Comparison of ENCODE assay signal across 18 mouse cellular contexts in the genomic region with DNA sequence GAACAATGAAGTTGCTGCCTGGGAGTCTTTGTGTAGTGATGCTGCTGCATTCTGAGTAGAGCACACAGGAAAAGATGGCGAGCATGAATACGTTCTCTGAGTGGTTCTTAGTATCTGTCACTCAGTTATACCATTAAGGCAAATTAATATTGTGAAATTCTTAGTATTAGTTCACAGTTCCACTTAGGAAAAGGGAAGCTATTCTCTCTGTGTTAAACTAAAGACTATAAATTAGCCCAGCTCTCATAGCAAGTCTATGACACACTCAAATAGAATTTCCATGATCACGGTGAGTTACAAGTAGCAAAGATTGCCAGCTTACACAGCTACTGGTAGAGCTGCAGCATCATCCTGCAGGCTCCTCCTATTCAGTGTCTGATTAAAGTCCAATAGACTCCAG. TPM values are rescaled to one million over a fixed set of nuclear protein-coding genes. Genes with fewer than 3 reads are reported as not detected.
A peak's percentile ranks its signal among the peaks of the same experiment; 100 is the strongest.
DNase-seq lines count a peak whose midpoint lies in the region; ATAC-seq and TF ChIP-seq lines count a peak whose summit lies in the region.
"Had no signal": no experiment of that assay in that cellular context is flagged by ENCODE, and none has a peak within 500 bp of the region (broad histone marks: within the 10 kb centered on the region; RNA-seq: fewer than 3 reads in every experiment).

No protein-coding gene starts in this region.

- no peak overlapping the region for H3K4me3 ChIP-seq in liver, adult 2 months (ENCODE audit: insufficient read depth, low read depth, low read length)
- H3K4me3 ChIP-seq in liver, embryonic 12.5 days, result no peak overlapping the region
- H3K4me3 ChIP-seq in bone marrow macrophage, adult 2 months (ENCODE audit: insufficient read depth, low read length), result no peak overlapping the region
- H3K4me3 ChIP-seq in midbrain, postnatal 0 days (ENCODE audit: low read depth, low read length), result no peak overlapping the region
- H3K4me3 ChIP-seq: embryonic facial prominence, embryonic 13.5 days; neural tube, embryonic 13.5 days had no signal

- ATAC-seq in frontal cortex, adult (ENCODE audit: low TSS enrichment), result 0 out of 2 replicates have a peak, but pooled peaks have one; percentile 13
- no peak for ATAC-seq in liver, embryonic 12.5 days
- ATAC-seq in monocyte, adult 5-6 weeks (replicated peaks; ENCODE audit: insufficient number of reproducible peaks, low FRiP score, low TSS enrichment, poor library complexity, severe bottlenecking), result peak; percentile 78
- ATAC-seq in midbrain, postnatal 0 days (ENCODE audit: low FRiP score), result no peak
- ATAC-seq: midbrain, embryonic 16.5 days had no signal

- no peak overlapping the region for H3K9ac ChIP-seq in liver, adult 2 months (ENCODE audit: low read depth, low read length)
- no peak overlapping the region for H3K9ac ChIP-seq in liver, embryonic 12.5 days
- no peak overlapping the region for H3K9ac ChIP-seq in midbrain, postnatal 0 days (replicated peaks; ENCODE audit: low read length, poor library complexity, severe bottlenecking)
- H3K9ac ChIP-seq: embryonic facial prominence, embryonic 13.5 days; liver, embryonic 14.5 days; neural tube, embryonic 13.5 days had no signal

- no peak for TF ChIP-seq POLR2A in liver, adult 2 months (IDR thresholded peaks at IDR 0.05; ENCODE audit: extremely low read depth, insufficient read depth, low read length)
- TF ChIP-seq POLR2A in bone marrow macrophage, adult 2 months (IDR thresholded peaks at IDR 0.05; ENCODE audit: borderline replicate concordance, low read depth, low read length), result no peak

- 63% methylated on average over 3 of the region's 3 CpGs for WGBS in liver, adult 2 months
- 85% methylated on average over 3 of the region's 3 CpGs for WGBS in liver, embryonic 12.5 days (ENCODE audit: insufficient replicate concordance)
- 83% methylated on average over 3 of the region's 3 CpGs for WGBS in midbrain, postnatal 0 days

- no peaks in the 10 kb centered on the region for H3K36me3 ChIP-seq in liver, adult 2 months (ENCODE audit: control insufficient read depth, insufficient read depth, low read length)
- H3K36me3 ChIP-seq in liver, embryonic 12.5 days, result 0 out of 2 replicates have a peak, but pooled peaks cover 3% of the 10 kb centered on the region
- H3K36me3 ChIP-seq in midbrain, postnatal 0 days (ENCODE audit: insufficient read depth, low read length), result no peaks in the 10 kb centered on the region
- H3K36me3 ChIP-seq: neural tube, embryonic 13.5 days had no signal

- TF ChIP-seq CTCF in liver, adult 2 months (IDR thresholded peaks at IDR 0.05; ENCODE audit: low read depth, low read length), result no peak
- TF ChIP-seq CTCF in bone marrow macrophage, adult 2 months (IDR thresholded peaks at IDR 0.05; ENCODE audit: low read depth, low read length), result no peak
- TF ChIP-seq CTCF in midbrain, postnatal 0 days (IDR thresholded peaks at IDR 0.05), result no peak

- no peak overlapping the region for H3K27ac ChIP-seq in liver, adult 2 months (replicated peaks; ENCODE audit: insufficient read depth, low read depth, low read length)
- H3K27ac ChIP-seq in liver, embryonic 12.5 days, result no peak overlapping the region
- H3K27ac ChIP-seq in bone marrow macrophage, adult 2 months (ENCODE audit: insufficient read depth, low read depth, low read length), result peak overlapping the region; percentile 37; the same call in 1 of the 2 replicates
- no peak overlapping the region for H3K27ac ChIP-seq in midbrain, postnatal 0 days (ENCODE audit: low read depth, low read length)
- H3K27ac ChIP-seq: embryonic facial prominence, embryonic 13.5 days; liver, embryonic 14.5 days had no signal

- H3K4me2 ChIP-seq in liver, embryonic 12.5 days, result no peak overlapping the region
- no peak overlapping the region for H3K4me2 ChIP-seq in midbrain, postnatal 0 days (ENCODE audit: low read depth, low read length, poor library complexity, severe bottlenecking)
- H3K4me2 ChIP-seq: embryonic facial prominence, embryonic 13.5 days; neural tube, embryonic 13.5 days had no signal

- H3K79me2 ChIP-seq in liver, adult 2 months (ENCODE audit: control insufficient read depth, insufficient read depth, low read length), result peaks cover 30% of the 10 kb centered on the region; the same call in 1 of the 2 replicates

- DNase-seq in frontal cortex, adult 2 months (ENCODE audit: extremely low spot score in 1 of 2, low spot score in 1 of 2), result no peak
- DNase-seq in liver, adult 2 months (ENCODE audit: extremely low read depth, low read depth, low spot score), result peak; percentile 46
- no peak for DNase-seq in midbrain, postnatal 0 days (ENCODE audit: low spot score)
- DNase-seq in embryo, embryonic 10 days (ENCODE audit: low spot score), result no peak
- DNase-seq: adrenal gland, adult 8-10 months; cerebellum, adult 11-12 months; gastrocnemius, postnatal 14 days; heart, postnatal 36 days; right cerebral cortex, postnatal 4 days; thymus, postnatal 36 days had no signal

- H3K4me1 ChIP-seq in liver, adult 2 months (ENCODE audit: control insufficient read depth, insufficient read depth, low read length), result peaks cover 5% of the 10 kb centered on the region; the same call in 1 of the 2 replicates
- peaks cover 37% of the 10 kb centered on the region for H3K4me1 ChIP-seq in liver, embryonic 12.5 days
- H3K4me1 ChIP-seq in bone marrow macrophage, adult 2 months (ENCODE audit: control insufficient read depth, insufficient read depth, low read length), result peaks cover 26% of the 10 kb centered on the region
- no peaks in the 10 kb centered on the region for H3K4me1 ChIP-seq in midbrain, postnatal 0 days (ENCODE audit: insufficient read depth, low read length)

- no peaks in the 10 kb centered on the region for H3K27me3 ChIP-seq in liver, adult 2 months (ENCODE audit: control insufficient read depth, insufficient read depth, low read length)
- H3K27me3 ChIP-seq in liver, embryonic 12.5 days (replicated peaks), result no peaks in the 10 kb centered on the region
- H3K27me3 ChIP-seq in midbrain, postnatal 0 days (ENCODE audit: insufficient read depth, low read length), result no peaks in the 10 kb centered on the region
- H3K27me3 ChIP-seq: embryonic facial prominence, embryonic 13.5 days; neural tube, embryonic 13.5 days had no signal

- H3K9me3 ChIP-seq in liver, embryonic 12.5 days (replicated peaks), result no peaks in the 10 kb centered on the region
- H3K9me3 ChIP-seq in midbrain, postnatal 0 days (ENCODE audit: low read length), result no peaks in the 10 kb centered on the region
- H3K9me3 ChIP-seq: embryonic facial prominence, embryonic 13.5 days; neural tube, embryonic 13.5 days had no signal

RNA-seq across cellular contexts. Expression of a gene that starts 23.3 kb away (rescaled TPM):
- 89.7 and 96.4 TPM in 2 replicates for polyA plus RNA-seq in frontal cortex, adult 2 months (2012; rRNA removed)
- total RNA-seq in liver, adult 2 months (2014; rRNA removed), result 33.8 and 38.5 TPM in 2 replicates
- 4.4 and 5.5 TPM in 2 replicates for polyA plus RNA-seq in liver, adult 2 months (2012; rRNA removed)
- 48.3 and 51.8 TPM in 2 replicates for polyA plus RNA-seq in liver, embryonic 12.5 days (2016; fragmentation: Nextera tagmentation; extraction: Ambion mirVana)
- 84.8 and 101 TPM in 2 replicates for polyA plus RNA-seq in bone marrow macrophage, adult 2 months (2012; ENCODE audit: insufficient read depth, insufficient read length, missing spikeins)
- total RNA-seq in monocyte, adult 5-6 weeks (2017), result 397 to 532 TPM (median 436 TPM) in 3 replicates
- 71.7 and 83.9 TPM in 2 replicates for total RNA-seq in midbrain, postnatal 0 days (2014; rRNA removed)
- 52.0 and 54.3 TPM in 2 replicates for polyA plus RNA-seq in midbrain, postnatal 0 days (2015; fragmentation: Nextera tagmentation; extraction: Ambion mirVana)

Comparison
In these comparisons a context has a peak if more than half of its experiments do, and no peak if none do; other contexts are left out.
1. ATAC-seq: peak in frontal cortex, adult (single experiment) and monocyte, adult 5-6 weeks (single experiment); none in liver, embryonic 12.5 days (single experiment) and midbrain, postnatal 0 days (single experiment).